Mouse (Mus musculus): Measurements from ENCODE around the gene Ttf1. TPM values are rescaled to one million over a fixed set of nuclear protein-coding genes. Genes with fewer than 3 reads are reported as not detected.
"Not testable (repeated sequence)": the region's sequence is repeated elsewhere in the genome, so short reads cannot be mapped to it uniquely, and the experiment has no call there.

Ttf1 gene
- total RNA-seq, 2 experiments from 2014 or later, result 4.4 to 6.0 TPM

DNA sequence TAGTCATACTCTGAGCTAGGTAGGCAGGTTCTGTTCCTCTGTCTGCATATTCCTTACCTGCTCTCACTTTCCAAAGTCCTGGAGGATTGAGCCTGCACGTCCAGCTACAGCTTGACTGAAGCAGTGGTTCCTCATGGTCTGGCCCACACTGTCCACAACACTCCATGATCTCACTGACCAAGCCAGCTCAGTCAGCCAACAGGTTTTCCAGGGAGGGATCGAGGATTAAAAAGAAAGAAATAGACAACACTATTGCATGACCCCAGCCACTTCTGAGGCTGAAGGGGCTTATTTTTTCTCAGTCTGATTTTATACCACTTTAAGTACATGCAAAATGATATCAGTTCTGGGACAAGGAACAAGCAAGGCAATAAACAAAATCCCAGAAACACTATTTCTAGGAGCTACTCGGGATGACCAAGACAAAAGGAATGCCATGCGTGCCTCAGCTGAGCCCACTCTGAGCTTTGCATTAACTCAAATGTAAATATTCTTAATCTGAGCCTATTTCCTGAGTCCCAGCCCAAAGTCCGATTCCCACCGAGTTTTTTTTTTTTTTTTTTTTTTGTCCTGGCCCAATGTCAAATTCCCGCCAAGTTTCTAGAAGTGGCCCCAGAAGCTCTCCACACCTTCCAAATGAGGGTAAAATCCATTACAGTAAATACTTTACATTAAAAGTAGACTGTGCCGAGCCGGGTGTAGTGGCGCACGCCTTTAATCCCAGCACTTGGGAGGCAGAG is 15.4 kb downstream of the Ttf1 start:
- no peak for TF ChIP-seq CTCF (IDR thresholded peaks at IDR 0.05)
- no peak for DNase-seq
- no peak overlapping the region for H3K4me3 ChIP-seq
- no peak overlapping the region for H3K27ac ChIP-seq
- intact Hi-C loops (cut with DNase I), result no loop called here

DNA sequence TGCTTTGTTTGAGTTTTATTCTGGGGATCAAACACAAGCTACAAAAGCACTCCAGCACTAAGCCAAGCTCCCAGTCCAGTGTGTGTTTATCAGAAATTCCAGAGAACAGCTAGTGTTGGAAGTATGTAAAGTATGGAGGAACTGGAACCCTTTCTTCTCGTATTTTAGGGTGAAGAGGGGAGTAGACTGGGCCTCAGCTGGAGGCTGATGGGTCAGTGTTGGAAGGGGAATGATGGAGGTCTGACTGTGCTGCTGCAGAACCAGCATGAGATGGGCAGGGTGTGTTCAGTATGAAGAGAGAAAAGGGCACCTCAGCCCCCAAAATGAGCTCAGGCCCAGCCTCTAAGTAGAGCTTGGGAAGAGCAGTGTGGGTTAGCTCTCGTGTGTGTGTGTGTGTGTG is 16.2 kb downstream of the Ttf1 start:
- TF ChIP-seq CTCF (IDR thresholded peaks at IDR 0.05), result no peak
- DNase-seq, result no peak
- Histone ChIP-seq H3K4me3 (no peak overlapping the region), H3K27ac (no peak overlapping the region)
- intact Hi-C loops (cut with DNase I), result no loop called here

DNA sequence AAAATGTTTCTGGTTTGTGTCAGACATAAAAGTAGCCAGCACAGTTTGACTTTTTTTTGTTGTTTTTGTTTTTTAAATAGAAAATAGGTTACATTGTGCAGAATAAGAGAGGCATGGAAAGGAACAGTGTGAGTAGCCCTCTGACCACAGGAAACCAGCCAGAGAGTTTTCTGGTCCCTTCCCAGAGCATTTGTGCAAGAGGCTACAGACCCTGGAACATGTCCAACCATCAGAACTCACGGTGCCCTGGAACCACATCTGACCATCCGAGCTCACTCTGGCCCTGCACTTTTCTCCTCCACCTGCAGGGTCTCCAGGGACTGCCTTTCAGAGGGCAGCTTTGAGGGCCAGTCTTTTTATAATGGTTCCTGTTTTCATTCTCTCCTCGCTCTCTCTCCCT is 21.9 kb downstream of the Ttf1 start:
- TF ChIP-seq CTCF (IDR thresholded peaks at IDR 0.05), result no peak
- DNase-seq, result no peak
- H3K4me3 ChIP-seq, result no peak overlapping the region
- H3K27ac ChIP-seq, result no peak overlapping the region
- intact Hi-C loops (cut with DNase I), result no loop called here

DNA sequence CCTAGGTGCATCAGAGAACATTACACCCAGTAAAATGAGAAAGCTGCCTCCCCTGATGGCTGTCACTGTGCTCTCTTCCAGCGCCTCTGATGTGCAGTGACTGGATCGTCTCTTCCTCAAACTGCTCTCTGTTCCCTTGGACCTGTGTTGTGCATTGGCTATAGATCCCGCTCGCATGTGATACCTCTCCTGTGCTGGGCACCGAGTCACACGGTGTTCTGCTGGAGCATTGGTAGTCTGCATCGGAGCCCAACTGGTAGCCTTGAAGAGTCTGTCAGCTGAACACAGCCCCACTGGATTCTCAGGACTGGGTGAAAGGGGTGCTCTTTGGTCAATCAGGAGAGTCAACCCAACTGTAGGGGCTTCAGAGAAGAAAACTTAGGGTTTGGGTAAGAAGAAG is 26.0 kb downstream of the Ttf1 start:
- DNase-seq, result no peak
- intact Hi-C loops (cut with DNase I), result no loop called here
- Histone ChIP-seq H3K27ac (no peak overlapping the region), H3K4me3 (no peak overlapping the region)
- TF ChIP-seq CTCF (IDR thresholded peaks at IDR 0.05), result no peak

DNA sequence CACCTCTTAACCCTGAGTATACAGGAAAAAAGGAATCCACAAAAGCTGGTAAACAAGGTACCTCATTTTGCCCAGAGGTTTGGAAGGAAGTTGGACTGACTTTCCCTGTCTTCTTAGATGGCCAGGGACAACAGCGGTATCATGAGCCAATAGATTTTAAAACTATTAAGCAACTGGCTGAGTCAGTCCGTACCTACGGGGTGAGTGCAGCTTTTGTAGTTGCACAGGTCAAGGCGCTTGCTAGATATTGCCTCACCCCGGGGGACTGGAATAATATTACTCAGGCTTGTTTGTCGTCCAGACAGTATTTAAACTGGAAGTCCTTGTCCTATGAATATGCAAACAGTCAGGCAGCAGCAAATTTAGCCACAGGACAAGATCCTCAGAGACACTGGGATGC is 29.2 kb downstream of the Ttf1 start:
- H3K27ac ChIP-seq; DNase-seq; intact Hi-C loops (cut with DNase I); H3K4me3 ChIP-seq: not testable (repeated sequence)

DNA sequence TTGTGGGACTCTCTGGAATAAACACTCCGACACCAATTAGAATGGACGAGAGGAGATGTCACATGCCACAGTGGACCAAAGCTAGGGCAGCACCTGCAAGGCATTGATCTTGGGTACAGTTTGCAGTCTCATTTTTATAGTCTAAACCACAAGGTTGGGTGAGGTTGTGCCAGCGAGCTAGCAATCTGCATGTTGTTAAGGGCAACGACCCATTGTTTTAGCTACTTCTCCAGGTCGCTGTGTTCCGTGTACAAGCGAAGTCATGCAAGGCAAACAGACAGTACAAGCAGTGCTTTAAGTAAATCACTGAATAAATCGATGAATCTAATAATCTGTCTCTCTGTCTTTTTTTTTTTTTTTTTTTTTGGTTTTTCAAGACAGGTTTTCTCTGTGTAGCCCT is 35.6 kb downstream of the Ttf1 start:
- TF ChIP-seq CTCF (IDR thresholded peaks at IDR 0.05), result no peak
- Histone ChIP-seq H3K27ac (no peak overlapping the region), H3K4me3 (no peak overlapping the region)
- no peak for DNase-seq
- intact Hi-C loops (cut with DNase I), result no loop called here

DNA sequence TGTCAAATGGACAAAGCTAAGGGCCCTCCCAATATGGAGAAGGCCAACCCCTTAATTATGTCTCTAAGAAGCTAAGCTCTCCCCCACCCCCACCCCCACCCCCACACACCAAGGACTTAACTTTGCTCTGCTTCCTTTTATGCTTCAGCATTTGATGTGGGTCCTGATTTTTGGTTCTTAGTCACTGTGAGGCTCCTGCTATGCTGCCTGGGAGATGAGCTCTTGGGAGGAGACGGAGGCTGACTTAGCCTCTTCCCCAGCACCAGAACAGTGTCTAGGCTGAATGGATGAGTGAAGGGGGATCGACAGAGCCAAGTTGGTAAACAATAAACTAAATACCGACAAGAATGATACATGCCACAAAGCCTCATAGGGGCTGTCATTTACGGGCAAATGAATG is 36.7 kb downstream of the Ttf1 start:
- TF ChIP-seq CTCF (IDR thresholded peaks at IDR 0.05), result no peak
- no peak for DNase-seq
- no peak overlapping the region for H3K27ac ChIP-seq
- intact Hi-C loops (cut with DNase I), result no loop called here
- no peak overlapping the region for H3K4me3 ChIP-seq

DNA sequence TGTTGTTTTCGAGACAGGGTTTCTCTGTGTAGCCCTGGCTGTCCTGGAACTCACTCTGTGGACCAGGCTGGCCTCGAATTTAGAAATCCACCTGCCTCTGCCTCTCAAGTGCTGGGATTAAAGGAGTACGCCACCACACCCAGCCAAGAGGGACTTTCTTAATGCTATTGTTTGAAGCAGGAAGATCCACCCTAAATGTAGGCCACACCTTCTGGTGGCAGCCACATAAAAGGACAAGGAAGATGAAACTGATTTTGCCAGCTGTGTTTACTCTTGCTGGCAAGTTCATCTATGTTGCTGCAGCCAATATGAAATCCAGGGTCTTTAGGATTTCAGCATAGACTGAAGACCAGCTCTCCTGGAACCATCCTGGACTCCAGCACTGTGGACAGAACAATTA is 37.4 kb downstream of the Ttf1 start:
- intact Hi-C loops (cut with DNase I), result no loop called here
- no peak overlapping the region for H3K4me3 ChIP-seq
- no peak overlapping the region for H3K27ac ChIP-seq
- TF ChIP-seq CTCF (IDR thresholded peaks at IDR 0.05), result no peak
- DNase-seq, result no peak

DNA sequence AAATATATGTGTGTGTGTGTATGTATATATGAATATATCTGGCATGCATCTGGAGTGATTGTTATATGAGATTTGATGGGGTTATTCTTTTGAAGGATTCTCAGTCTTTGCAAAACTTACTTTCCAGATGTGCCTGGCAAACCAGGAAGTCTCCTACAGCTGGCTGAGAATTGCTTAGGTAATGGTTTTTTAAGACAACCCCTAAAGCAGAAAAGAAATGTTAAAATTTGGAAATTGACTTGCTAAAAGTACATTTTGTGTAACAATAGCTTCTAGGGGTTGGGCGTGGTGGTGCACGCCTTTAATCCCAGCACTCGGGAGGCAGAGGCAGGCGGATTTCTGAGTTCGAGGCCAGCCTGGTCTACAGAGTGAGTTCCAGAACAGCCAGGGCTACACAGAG is 37.9 kb downstream of the Ttf1 start:
- H3K4me3 ChIP-seq; H3K27ac ChIP-seq; DNase-seq; intact Hi-C loops (cut with DNase I): not testable (repeated sequence)

DNA sequence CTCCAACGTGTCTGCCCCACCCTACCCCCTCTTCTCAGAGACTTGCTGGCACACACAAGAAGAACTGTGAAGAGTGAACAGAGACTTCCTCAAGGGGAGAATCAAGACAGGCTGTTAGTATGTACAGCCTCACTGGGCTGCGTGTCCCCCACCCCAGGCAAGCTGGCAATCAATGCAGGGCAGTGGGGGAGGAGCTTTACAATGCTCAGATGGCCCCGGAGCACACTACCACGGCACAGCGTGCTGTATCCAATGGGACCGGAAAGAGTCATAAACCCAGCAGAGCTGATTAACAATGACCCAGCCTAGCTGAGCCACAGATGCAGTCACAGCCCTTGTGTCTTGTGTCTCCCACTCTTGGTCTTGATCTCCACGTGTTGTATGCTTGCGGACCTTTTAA is 38.7 kb downstream of the Ttf1 start:
- TF ChIP-seq CTCF (IDR thresholded peaks at IDR 0.05), result no peak
- Histone ChIP-seq H3K4me3 (no peak overlapping the region), H3K27ac (no peak overlapping the region)
- intact Hi-C loops (cut with DNase I), result no loop called here
- DNase-seq, result no peak

DNA sequence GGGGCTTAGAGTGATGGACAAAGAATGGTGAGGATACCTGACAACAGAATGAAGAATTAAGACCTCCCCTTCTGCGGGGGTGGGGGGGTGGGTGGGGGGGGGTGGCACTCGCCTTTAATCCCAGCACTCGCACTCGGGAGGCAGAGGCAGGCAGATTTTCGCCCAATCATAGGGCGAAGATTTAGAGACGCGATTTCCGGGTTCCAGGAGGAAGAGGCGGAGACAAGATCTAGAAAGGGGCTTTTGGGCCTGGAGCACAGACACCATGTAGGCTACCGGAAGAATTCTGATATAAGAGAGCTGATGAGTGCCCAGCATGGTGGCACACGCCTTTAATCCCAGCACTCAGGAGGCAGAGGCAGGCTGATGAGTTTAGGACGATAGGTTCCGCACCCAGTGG is 39.6 kb downstream of the Ttf1 start:
- intact Hi-C loops (cut with DNase I), result no loop called here
- Histone ChIP-seq H3K27ac (no peak overlapping the region), H3K4me3 (no peak overlapping the region)
- TF ChIP-seq CTCF (IDR thresholded peaks at IDR 0.05), result no peak
- DNase-seq, result no peak

DNA sequence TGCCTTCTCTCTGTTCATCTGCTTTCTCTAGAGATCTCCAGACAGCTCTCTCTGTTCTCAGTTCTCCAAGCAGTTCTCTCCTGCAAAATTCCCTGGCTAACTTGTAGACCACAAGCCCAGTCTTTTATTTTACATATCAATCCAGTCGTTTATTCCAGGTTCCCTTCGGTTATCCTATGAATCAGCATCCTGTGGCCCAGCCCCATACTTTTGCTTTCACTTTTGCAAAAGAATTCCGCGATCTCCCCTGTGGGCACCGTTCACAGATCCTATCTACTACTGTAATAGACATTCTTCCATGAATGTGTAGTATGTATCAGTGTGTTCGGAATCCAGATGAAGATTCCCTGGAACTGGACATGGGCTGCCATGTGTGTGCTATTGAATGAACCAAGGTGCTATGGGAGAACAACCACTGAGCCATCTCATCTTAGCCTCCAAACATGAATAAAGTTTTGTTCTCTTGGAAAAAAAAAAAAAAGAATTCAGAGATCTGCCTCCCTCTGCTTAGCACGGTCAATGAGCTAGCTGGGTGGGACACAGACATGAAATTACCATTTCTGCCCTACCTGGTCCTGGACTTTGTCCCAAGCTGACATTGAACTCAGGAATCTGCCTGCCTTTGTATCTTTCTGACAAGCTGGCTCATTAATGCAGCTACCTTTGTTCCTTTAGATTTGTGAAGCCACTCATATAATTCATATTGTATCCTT is 40.9 kb downstream of the Ttf1 start:
- no peak for DNase-seq
- Histone ChIP-seq H3K4me3 (peak overlapping the region; percentile 63), H3K27ac (peak overlapping the region; percentile 65)
- intact Hi-C loops (cut with DNase I), result no loop called here
- no peak for TF ChIP-seq CTCF (IDR thresholded peaks at IDR 0.05)

DNA sequence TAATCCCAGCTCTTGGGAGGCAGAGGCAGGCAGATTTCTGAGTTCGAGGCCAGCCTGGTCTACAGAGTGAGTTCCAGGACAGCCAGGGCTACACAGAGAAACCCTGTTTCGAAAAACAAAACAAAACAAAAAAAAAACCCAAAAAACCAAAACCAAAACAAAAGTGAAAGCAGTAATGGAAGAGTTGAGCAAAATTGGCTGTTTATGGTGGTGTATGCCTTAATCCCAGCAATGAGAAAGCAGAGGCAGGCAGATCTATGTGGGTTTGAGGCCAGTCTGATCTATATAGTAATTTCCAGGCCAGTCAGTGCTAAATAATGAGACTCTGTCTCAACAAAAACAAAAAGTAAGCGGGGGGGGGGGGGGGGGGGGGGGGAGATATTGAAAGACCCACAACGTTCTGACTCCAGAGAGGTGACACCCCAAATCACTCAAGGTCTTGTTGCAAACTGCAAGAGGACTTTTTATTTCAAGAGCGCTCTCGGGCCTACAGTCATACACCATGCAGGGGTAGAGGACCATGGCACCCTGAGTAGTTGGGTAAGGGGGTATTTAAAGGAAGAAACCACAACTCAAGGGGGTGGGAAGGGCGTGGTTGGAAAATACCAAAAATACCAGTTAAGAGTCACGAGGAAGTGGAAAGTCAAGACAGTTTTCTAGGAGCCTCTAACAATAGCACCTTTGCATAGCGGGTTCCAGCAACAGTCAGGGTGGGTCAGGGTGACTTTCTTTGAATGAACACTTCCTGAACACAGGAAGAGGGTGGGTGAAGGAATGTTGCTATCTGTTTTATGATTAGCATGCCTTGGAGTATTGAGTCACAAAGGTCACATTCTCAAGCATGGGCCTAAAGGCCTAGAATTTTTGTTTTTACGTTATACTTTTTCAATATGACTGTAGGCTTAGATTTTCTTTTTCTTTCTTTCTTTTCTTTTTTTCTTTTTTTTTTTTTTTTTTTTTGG is 42.6 kb downstream of the Ttf1 start:
- intact Hi-C loops (cut with DNase I); DNase-seq; H3K27ac ChIP-seq; H3K4me3 ChIP-seq: not testable (repeated sequence)

All from gastrocnemius, adult 2 months (tissue).